Mouse (Mus musculus): ENCODE measurements at regions not wholly inside any gene's neighbourhood (a gene's known extent, or its start where the extent isn't known, plus 50 kb on each side); places are given as distances from the start of the nearest gene placed in this dataset.
A peak's percentile ranks its signal among the peaks of the same experiment; 100 is the strongest.

GRCm38 (mm10) chr5:106789136-106789535 lies 92.0 kb upstream of the Zfp644 start:
- H3K9me3 ChIP-seq = no peaks in the 10 kb centered on the region
- H3K36me3 ChIP-seq = no peaks in the 10 kb centered on the region
- H3K27me3 ChIP-seq = no peaks in the 10 kb centered on the region
- no peak overlapping the region for H3K4me3 ChIP-seq
- no peak for ATAC-seq (ENCODE audit: borderline replicate concordance, extremely low read depth, low FRiP score, low TSS enrichment)
- H3K4me1 ChIP-seq = 0 out of 2 replicates have a peak, but pooled peaks cover 11% of the 10 kb centered on the region
- 19% methylated on average over 3 of the region's 3 CpGs for WGBS
- no peak overlapping the region for H3K4me2 ChIP-seq
- H3K9ac ChIP-seq = no peak overlapping the region
- no peak overlapping the region for H3K27ac ChIP-seq

- Histone ChIP-seq H3K27me3 (no peaks in the 10 kb centered on the region), H3K9ac (no peak overlapping the region), H3K27ac (no peak overlapping the region), H3K9me3 (no peaks in the 10 kb centered on the region), H3K36me3 (no peaks in the 10 kb centered on the region), H3K4me1 (0 out of 2 replicates have a peak, but pooled peaks cover 3% of the 10 kb centered on the region), H3K4me3 (no peak overlapping the region), H3K4me2 (peak overlapping the region; percentile 55; the same call in 1 of the 2 replicates)
- 81% methylated on average over 2 of the region's 2 CpGs for WGBS
- ATAC-seq (ENCODE audit: borderline replicate concordance, extremely low read depth, low FRiP score, low TSS enrichment) = no peak
These were observed 88.0 kb upstream of the Zfp644 start for GRCm38 (mm10) chr5:106785065-106785464.

GRCm38 (mm10) chr5:106783864-106784609 lies 87.0 kb upstream of the Zfp644 start:
- Histone ChIP-seq H3K27me3 (no peaks in the 10 kb centered on the region), H3K4me2 (peak overlapping the region; percentile 55), H3K9ac (no peak overlapping the region), H3K27ac (no peak overlapping the region), H3K4me1 (0 out of 2 replicates have a peak, but pooled peaks cover 3% of the 10 kb centered on the region), H3K9me3 (no peaks in the 10 kb centered on the region), H3K4me3 (peak overlapping the region; percentile 25), H3K36me3 (no peaks in the 10 kb centered on the region)
- ATAC-seq (ENCODE audit: borderline replicate concordance, extremely low read depth, low FRiP score, low TSS enrichment) = no peak
- WGBS = 12% methylated on average over 11 of the region's 11 CpGs

- H3K9me3 ChIP-seq = no peaks in the 10 kb centered on the region
- no peak overlapping the region for H3K4me2 ChIP-seq
- H3K4me3 ChIP-seq = no peak overlapping the region
- no peak overlapping the region for H3K27ac ChIP-seq
- H3K36me3 ChIP-seq = no peaks in the 10 kb centered on the region
- H3K4me1 ChIP-seq = 0 out of 2 replicates have a peak, but pooled peaks cover 3% of the 10 kb centered on the region
- no peaks in the 10 kb centered on the region for H3K27me3 ChIP-seq
- no peak for ATAC-seq (ENCODE audit: borderline replicate concordance, extremely low read depth, low FRiP score, low TSS enrichment)
- no peak overlapping the region for H3K9ac ChIP-seq
- WGBS = 89% methylated on average over 10 of the region's 10 CpGs
These were observed 83.7 kb upstream of the Zfp644 start for GRCm38 (mm10) chr5:106780749-106781148.

- no peak overlapping the region for H3K9ac ChIP-seq
- H3K27me3 ChIP-seq = no peaks in the 10 kb centered on the region
- H3K9me3 ChIP-seq = no peaks in the 10 kb centered on the region
- no peak overlapping the region for H3K27ac ChIP-seq
- no peaks in the 10 kb centered on the region for H3K36me3 ChIP-seq
- H3K4me1 ChIP-seq = no peaks in the 10 kb centered on the region
- ATAC-seq (ENCODE audit: borderline replicate concordance, extremely low read depth, low FRiP score, low TSS enrichment) = no peak
- no peak overlapping the region for H3K4me2 ChIP-seq
- WGBS = 34% methylated on average over 8 of the region's 8 CpGs
- no peak overlapping the region for H3K4me3 ChIP-seq
These were observed 81.2 kb upstream of the Zfp644 start for GRCm38 (mm10) chr5:106778176-106778781.

- no peak for ATAC-seq (ENCODE audit: borderline replicate concordance, extremely low read depth, low FRiP score, low TSS enrichment)
- Histone ChIP-seq H3K4me3 (no peak overlapping the region), H3K27ac (no peak overlapping the region), H3K36me3 (no peaks in the 10 kb centered on the region), H3K9me3 (no peaks in the 10 kb centered on the region), H3K4me2 (no peak overlapping the region), H3K27me3 (no peaks in the 10 kb centered on the region), H3K4me1 (no peaks in the 10 kb centered on the region), H3K9ac (no peak overlapping the region)
- WGBS = 54% methylated on average over 5 of the region's 5 CpGs
These were observed 78.1 kb upstream of the Zfp644 start for GRCm38 (mm10) chr5:106775010-106775693.

GRCm38 (mm10) chr5:106773201-106773934 lies 76.3 kb upstream of the Zfp644 start:
- H3K4me1 ChIP-seq = no peaks in the 10 kb centered on the region
- no peak overlapping the region for H3K9ac ChIP-seq
- H3K27me3 ChIP-seq = no peaks in the 10 kb centered on the region
- no peaks in the 10 kb centered on the region for H3K36me3 ChIP-seq
- H3K27ac ChIP-seq = no peak overlapping the region
- H3K4me3 ChIP-seq = no peak overlapping the region
- no peak overlapping the region for H3K4me2 ChIP-seq
- no peak for ATAC-seq (ENCODE audit: borderline replicate concordance, extremely low read depth, low FRiP score, low TSS enrichment)
- 53% methylated on average over 3 of the region's 3 CpGs for WGBS
- no peaks in the 10 kb centered on the region for H3K9me3 ChIP-seq

GRCm38 (mm10) chr5:106771029-106771428 lies 73.9 kb upstream of the Zfp644 start:
- Histone ChIP-seq H3K27me3 (no peaks in the 10 kb centered on the region), H3K4me1 (no peaks in the 10 kb centered on the region), H3K9ac (no peak overlapping the region), H3K36me3 (no peaks in the 10 kb centered on the region), H3K4me3 (no peak overlapping the region), H3K4me2 (no peak overlapping the region), H3K27ac (no peak overlapping the region), H3K9me3 (no peaks in the 10 kb centered on the region)
- WGBS = 73% methylated on average over 1 of the region's 1 CpGs
- no peak for ATAC-seq (ENCODE audit: borderline replicate concordance, extremely low read depth, low FRiP score, low TSS enrichment)

GRCm38 (mm10) chr5:106765335-106765734 lies 68.2 kb upstream of the Zfp644 start:
- no peaks in the 10 kb centered on the region for H3K27me3 ChIP-seq
- 84% methylated on average over 3 of the region's 3 CpGs for WGBS
- H3K36me3 ChIP-seq = no peaks in the 10 kb centered on the region
- no peak overlapping the region for H3K27ac ChIP-seq
- no peak overlapping the region for H3K9ac ChIP-seq
- H3K4me1 ChIP-seq = no peaks in the 10 kb centered on the region
- H3K4me2 ChIP-seq = no peak overlapping the region
- no peak overlapping the region for H3K4me3 ChIP-seq
- no peak for ATAC-seq (ENCODE audit: borderline replicate concordance, extremely low read depth, low FRiP score, low TSS enrichment)
- H3K9me3 ChIP-seq = no peaks in the 10 kb centered on the region

- Histone ChIP-seq H3K36me3 (no peaks in the 10 kb centered on the region), H3K4me3 (no peak overlapping the region), H3K9ac (no peak overlapping the region), H3K27ac (no peak overlapping the region), H3K4me2 (no peak overlapping the region), H3K27me3 (peaks cover 2% of the 10 kb centered on the region), H3K9me3 (no peaks in the 10 kb centered on the region), H3K4me1 (no peaks in the 10 kb centered on the region)
- ATAC-seq (ENCODE audit: borderline replicate concordance, extremely low read depth, low FRiP score, low TSS enrichment) = no peak
- 22% methylated on average over 3 of the region's 3 CpGs for WGBS
These were observed 66.2 kb upstream of the Zfp644 start for GRCm38 (mm10) chr5:106763283-106763682.

GRCm38 (mm10) chr5:106758036-106758435 lies 60.9 kb upstream of the Zfp644 start:
- Histone ChIP-seq H3K9me3 (no peaks in the 10 kb centered on the region), H3K27me3 (peaks cover 18% of the 10 kb centered on the region), H3K4me3 (no peak overlapping the region), H3K4me1 (peaks cover 15% of the 10 kb centered on the region; the same call in 1 of the 2 replicates), H3K4me2 (no peak overlapping the region), H3K36me3 (no peaks in the 10 kb centered on the region), H3K9ac (no peak overlapping the region), H3K27ac (no peak overlapping the region)
- ATAC-seq (ENCODE audit: borderline replicate concordance, extremely low read depth, low FRiP score, low TSS enrichment) = no peak
- 11% methylated on average over 15 of the region's 16 CpGs for WGBS
